Mouse (Mus musculus) embryonic fibroblast, embryonic 13.5 days (primary cell): Measurements from ENCODE around the gene Ifngr2. TPM values are rescaled to one million over a fixed set of nuclear protein-coding genes. Genes with fewer than 3 reads are reported as not detected.

ENCODE experiments used
- H3K27ac ChIP-seq: 2 replicates; pipeline ENCODE4 v1.5.1; 2012; ENCODE audit warnings: low read length, control low read depth, inconsistent platforms; ENCODE audit not compliant: insufficient read depth
- H3K4me1 ChIP-seq: 2 replicates; pipeline ENCODE4 v1.6.1; 2011; ENCODE audit warnings: low read length; ENCODE audit not compliant: control insufficient read depth, insufficient read depth
- H3K4me3 ChIP-seq: 2 replicates; pipeline ENCODE4 v1.5.1; 2011; ENCODE audit warnings: mild to moderate bottlenecking, control low read depth, low read length; ENCODE audit not compliant: insufficient read depth
- CTCF ChIP-seq: IDR thresholded peaks from 2 replicates; pipeline ENCODE4 v1.5.1; 2011; ENCODE audit warnings: mild to moderate bottlenecking, control low read depth, low read length, moderate library complexity, borderline replicate concordance; ENCODE audit not compliant: insufficient read depth
- POLR2A ChIP-seq: IDR thresholded peaks from 2 replicates; pipeline ENCODE4 v1.6.1; 2011; ENCODE audit warnings: low read depth, mild to moderate bottlenecking, control low read depth, low read length, moderate library complexity
- polyA plus RNA-seq: library from polyadenylated mRNA; stranded (reverse); fragments of >200 nt; gene quantifications from 2 replicates; pipeline ENCODE4 v1.2.4, GENCODE M21; 2011; ENCODE audit warnings: low read depth; ENCODE audit not compliant: missing spikeins, insufficient read length

Ifngr2 gene
- polyA plus RNA-seq, 1 experiment, result 85.7 TPM

DNA sequence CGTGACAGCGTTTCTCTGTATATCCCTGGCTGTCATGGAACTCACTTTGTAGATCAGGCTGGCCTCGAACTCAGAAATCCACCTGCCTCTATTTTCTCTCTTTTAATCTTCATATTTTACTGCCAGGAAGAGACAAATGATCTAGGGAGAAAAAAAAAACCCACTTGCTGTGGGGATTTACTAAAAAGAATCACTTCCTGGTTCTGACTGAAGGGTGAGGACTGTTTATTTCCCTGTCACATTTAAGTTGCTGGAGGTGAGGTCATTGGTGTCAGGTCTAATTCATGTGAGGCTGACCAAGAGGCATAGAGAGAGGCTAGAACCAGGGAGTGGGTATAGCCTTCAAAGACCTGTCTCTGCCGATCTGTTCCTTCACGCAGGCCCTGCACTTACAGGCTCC lies 2.7 kb downstream of the Ifngr2 start:
- Histone ChIP-seq H3K4me1 (peaks cover 37% of the 10 kb centered on the region), H3K27ac (no peak overlapping the region), H3K4me3 (no peak overlapping the region)
- TF ChIP-seq CTCF (no peak), POLR2A (no peak)

DNA sequence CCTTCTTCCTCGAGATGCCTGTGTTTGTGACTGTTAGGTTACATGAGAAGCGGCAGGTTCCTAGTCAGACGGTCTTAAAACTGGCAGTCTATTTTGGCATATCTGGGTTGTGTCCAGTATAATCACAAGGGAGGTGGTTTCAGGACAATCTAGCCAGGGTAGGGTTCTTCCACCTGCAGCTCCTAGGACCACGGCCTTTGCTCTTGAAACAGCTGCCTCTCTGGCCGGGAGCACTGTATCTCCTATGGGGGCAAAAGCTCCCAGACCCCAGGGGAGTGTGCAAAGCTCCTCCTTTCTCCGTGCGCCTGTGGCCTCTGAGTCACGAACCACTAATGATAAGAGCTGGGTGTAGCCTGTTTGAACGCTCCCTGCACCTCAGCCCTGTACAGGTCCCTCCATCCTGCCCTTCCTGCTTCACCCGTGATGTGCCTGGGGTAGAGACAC lies 4.2 kb downstream of the Ifngr2 start:
- Histone ChIP-seq H3K4me3 (no peak overlapping the region), H3K4me1 (peaks cover 32% of the 10 kb centered on the region), H3K27ac (no peak overlapping the region)
- TF ChIP-seq CTCF (no peak), POLR2A (no peak)

DNA sequence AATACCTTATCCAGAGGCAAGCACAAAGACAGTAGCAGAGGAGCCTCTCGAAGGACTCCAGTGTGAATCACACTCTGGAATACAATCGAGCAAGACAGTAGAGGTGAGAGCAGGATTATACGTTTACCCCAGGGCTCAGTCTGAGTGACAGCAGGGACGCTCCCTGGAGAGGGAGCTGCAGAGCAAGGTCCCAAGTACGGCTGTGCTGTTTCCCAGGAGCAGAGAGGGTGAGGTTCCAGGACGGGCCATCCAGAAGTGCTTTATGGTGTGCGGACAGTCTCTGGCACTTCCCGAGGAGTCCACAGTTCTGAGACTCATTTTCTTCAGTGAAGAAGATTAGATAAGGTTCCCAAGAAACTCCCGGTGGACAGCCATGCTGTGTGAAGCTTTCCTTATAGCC lies 5.2 kb downstream of the Ifngr2 start:
- no peak for TF ChIP-seq POLR2A
- TF ChIP-seq CTCF, result no peak
- H3K4me3 ChIP-seq, result no peak overlapping the region
- H3K27ac ChIP-seq, result no peak overlapping the region
- H3K4me1 ChIP-seq, result peaks cover 34% of the 10 kb centered on the region

DNA sequence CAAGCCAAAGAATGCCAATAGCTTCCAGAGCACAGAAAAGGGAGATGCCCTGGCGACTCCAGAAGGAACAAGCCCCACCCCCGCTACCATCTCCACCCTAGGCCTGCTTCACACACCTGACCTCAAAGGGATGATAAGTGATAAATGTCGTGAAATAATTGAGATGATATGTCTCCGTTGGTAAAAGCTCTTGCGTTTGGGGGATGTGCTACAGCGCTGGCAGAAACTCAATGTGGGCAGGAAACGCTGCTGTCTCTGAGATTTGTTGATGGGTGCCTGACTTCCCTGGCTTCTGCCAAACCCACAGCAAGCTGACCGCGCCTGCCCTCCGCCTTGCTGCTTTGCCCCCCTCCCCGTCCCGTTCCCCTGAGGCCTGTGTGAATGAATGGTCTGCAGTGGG lies 6.8 kb downstream of the Ifngr2 start:
- Histone ChIP-seq H3K27ac (0 out of 2 replicates have a peak overlapping the region, but pooled peaks have one; percentile 14), H3K4me3 (no peak overlapping the region), H3K4me1 (peaks cover 34% of the 10 kb centered on the region)
- TF ChIP-seq CTCF, result no peak
- TF ChIP-seq POLR2A, result no peak

DNA sequence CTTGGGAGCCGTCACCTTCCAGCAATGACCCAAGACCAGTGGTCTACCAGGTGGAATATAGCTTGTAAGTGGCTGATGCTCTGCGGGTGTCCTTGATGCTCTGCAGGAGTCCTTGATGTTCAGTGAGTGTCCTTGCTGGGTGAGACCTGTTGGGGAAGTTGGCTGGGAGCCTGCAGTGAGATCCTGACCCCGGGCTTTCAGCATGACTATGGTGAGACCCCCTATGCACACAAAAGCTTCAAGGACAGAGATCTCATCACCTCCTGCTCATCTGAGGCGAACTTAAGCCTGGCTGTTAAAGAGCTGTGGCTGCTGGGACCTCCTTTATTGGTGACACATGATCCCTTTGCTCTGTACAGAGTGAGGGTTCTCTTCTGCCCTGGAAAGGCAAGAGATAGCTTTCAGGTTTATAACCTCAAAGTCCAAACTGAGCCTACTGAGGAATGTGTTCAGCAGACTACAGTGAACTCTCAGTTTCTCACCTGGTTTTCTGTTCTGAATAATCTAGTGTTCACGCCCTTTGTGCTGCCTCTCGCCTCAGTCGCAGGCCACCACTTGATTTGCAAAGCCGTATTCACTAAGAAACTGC lies 8.2 kb downstream of the Ifngr2 start:
- no peak for TF ChIP-seq POLR2A
- no peak for TF ChIP-seq CTCF
- Histone ChIP-seq H3K4me3 (no peak overlapping the region), H3K4me1 (peaks cover 28% of the 10 kb centered on the region), H3K27ac (no peak overlapping the region; the same call in 1 of the 2 replicates)

DNA sequence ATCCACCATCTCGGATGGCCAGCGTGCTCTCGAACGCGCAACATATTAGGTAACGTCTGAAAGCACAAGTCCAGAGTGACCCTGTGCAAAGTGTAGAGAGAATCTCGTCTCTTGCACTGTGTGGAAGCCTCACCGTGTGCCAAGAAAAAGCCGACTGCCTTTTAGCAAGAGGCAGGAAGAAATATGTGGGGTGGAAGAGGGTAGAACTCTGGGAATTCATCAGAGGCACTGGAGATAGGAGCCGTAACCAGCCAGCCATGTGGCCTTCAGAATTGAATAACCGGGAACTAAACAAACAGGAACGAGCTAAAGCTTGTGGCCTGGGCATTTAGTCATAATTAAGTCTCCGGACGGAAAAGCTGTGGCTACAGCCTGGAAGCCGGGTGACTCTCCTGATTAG lies 9.8 kb downstream of the Ifngr2 start:
- Histone ChIP-seq H3K4me1 (peaks cover 25% of the 10 kb centered on the region), H3K4me3 (no peak overlapping the region), H3K27ac (peak overlapping the region; percentile 83)
- no peak for TF ChIP-seq CTCF
- no peak for TF ChIP-seq POLR2A

DNA sequence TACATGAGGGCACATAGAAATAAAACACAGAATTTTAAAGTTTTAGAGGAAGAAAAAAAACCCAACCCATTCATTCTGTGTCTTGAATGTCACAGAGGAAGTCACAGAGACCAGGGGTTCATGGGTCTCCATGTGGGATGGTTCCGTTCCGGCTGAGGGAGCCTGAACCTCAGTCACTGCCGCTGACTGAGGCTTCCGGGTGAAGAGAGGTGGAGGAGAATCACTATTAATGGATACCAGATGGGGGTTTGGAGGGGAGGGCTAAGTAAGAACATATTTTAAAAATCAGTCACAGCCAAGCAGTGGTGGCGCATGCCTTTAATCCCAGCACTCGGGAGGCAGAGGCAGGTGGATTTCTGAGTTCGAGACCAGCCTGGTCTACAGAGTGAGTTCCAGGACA lies 10.3 kb downstream of the Ifngr2 start:
- Histone ChIP-seq H3K4me3 (no peak overlapping the region), H3K27ac (peak overlapping the region; percentile 83), H3K4me1 (peaks cover 20% of the 10 kb centered on the region)
- TF ChIP-seq CTCF (no peak), POLR2A (no peak)

DNA sequence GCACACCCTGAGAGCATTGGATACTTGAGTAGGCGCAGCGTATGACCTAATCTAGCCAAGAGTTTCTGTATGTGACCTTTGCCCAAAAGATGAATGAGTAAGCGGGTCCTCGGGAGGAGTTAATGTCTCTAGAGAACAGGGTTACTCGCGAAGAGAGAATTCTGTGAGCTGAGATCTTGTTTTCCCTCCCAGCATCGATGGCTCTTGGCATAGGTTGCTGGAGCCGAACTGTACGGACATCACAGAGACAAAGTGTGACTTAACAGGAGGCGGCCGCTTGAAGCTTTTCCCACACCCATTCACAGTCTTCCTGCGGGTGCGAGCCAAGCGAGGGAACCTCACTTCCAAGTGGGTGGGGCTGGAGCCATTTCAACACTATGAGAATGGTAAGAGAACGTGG lies 10.8 kb downstream of the Ifngr2 start:
- peak overlapping the region; percentile 24; the same call in 1 of the 2 replicates for H3K27ac ChIP-seq
- no peak for TF ChIP-seq POLR2A
- TF ChIP-seq CTCF, result no peak
- peaks cover 19% of the 10 kb centered on the region for H3K4me1 ChIP-seq
- no peak overlapping the region for H3K4me3 ChIP-seq

DNA sequence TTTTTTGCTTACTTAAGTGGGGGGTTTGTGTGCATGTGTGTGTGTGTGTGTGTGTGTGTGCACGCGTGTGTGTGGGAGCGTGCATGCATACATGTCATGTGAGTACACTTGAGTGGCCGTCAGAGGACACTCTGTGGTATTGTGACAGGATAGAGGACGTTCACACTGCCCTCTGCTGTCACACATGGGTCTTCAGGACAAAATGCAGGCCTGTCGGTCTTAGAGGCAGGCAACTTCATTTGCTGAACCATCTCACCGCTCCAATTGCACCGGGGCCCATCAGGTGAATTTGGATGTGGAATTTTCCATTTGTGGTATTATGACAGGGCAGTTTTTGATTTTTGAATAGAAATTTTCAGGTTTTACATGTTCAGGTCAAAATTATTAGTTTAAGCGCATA lies 14.2 kb downstream of the Ifngr2 start:
- TF ChIP-seq CTCF (peak; percentile 58; the same call in 1 of the 2 replicates), POLR2A (no peak)
- H3K4me1 ChIP-seq, result peaks cover 6% of the 10 kb centered on the region
- H3K27ac ChIP-seq, result no peak overlapping the region
- no peak overlapping the region for H3K4me3 ChIP-seq

DNA sequence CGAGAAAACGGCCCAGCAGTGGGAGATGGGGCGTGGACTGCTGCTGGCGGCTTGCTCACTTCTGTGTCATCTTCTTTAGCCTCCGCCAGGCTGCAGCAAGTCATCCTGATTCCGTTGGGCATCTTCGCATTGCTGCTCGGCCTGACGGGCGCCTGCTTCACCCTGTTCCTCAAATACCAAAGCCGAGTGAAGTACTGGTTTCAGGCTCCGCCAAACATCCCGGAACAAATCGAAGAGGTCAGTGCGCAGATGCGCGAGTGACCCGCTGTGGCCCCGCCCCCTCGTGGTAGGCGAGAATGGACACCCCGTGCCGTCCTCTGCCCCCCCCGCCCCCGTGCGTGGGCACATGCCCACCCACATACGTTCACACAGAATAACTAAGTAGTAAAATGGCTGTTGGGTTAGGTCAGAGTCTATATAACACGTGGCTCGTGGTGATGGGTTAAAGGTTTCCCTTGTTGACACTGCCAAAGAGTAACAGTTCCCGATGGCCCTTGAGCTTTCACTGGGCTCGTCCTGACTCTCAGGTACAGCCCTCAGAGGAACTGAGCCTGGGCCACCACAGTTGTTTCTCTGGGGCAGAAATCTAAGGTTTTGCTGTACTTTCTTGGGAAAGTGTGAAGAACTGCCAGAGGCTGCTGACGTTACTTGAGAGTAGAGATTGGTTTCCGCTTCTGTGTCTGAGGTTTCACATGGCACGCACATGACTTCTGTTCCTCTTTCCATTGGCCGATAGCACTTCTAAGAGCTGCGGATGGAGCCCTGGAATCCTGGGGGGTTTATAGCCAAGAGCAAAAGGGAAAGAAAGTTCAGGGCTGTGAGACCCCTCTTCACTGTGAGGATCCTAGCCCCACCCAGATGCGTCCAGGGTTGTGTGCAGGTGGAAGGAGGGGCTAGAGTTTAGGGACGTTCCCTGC lies 14.9 kb downstream of the Ifngr2 start:
- no peak overlapping the region for H3K27ac ChIP-seq
- TF ChIP-seq CTCF, result no peak
- no peak overlapping the region for H3K4me3 ChIP-seq
- H3K4me1 ChIP-seq, result peaks cover 2% of the 10 kb centered on the region; the same call in 1 of the 2 replicates
